Mouse (Mus musculus) testis, postnatal 10 days (tissue): ENCODE measurements around the gene Nf1.

Experiments used
- DNase-seq: peaks from one replicate; pipeline ENCODE4 v3.0.0; 2021; ENCODE audit warnings: low spot score

Gene Nf1

DNA sequence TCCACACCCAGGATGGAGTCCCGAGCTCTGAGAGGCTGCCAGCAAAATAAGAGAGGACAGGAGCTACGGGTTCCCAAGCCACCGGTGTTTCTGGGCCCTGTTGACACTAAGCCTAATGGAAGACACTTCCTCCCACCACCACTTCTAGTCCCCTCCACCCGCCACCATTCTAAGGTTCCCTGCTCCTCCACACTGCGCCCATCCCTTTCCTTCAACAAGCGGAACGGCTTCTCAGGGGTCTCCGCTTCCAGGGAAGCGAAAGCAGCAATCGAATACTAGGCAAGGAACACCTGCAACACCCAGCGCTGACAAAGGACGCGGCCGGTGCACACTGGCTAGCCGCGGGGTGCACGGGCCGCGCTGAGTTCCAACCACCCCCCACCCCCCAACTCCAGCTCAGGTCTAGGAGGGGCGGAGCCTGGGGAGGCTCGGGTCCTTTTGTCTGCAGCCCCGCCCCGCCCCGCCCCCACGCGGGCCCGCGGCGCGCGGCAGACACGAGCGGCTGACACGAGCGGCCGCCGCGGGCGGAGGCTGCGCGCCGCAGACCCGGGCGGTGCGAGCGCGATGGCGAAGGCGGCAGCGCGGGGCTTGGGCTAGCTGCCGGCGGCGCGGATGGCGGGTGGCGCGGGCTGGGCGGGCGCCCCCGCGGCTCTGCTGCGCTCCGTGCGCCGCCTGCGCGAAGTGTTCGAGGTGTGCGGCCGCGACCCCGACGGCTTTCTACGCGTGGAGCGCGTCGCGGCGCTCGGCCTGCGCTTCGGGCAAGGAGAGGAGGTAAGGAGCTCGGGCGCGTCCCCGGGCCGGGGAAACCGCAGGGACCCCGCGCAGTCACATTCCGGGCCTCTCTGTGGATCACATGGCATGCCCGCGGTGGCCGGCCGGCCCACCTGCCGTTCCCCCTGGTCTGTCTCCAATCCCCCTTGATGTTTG lies 251.4 kb downstream of the Nf1 start, which contains the start of gene Rab11fip4:
Rab11fip4 (plus strand) TSS at position 549 of the 927 bp plus-strand sequence.
- no peak for DNase-seq

DNA sequence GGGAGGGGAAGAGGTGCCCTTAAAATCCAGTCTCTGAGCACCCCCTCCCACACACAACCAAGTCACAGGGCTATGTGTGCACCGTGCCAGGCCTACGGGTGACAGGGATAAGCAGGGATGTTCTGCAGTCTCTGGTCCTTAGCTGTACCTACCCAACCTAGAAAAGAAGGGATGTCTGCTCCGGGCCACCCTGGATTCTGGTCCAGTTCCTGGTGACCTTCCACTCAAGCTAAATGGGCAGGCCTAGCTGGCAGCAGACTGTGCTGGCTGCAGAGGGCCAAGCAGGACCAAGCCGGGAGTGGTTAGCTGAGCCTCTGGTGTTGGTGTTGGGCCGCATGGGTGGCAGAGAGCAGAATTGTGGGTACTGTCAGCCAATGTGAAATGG lies 252.1 kb downstream of the Nf1 start:
- no peak for DNase-seq

- DNase-seq, result no peak
These were observed 254.0 kb downstream of the Nf1 start for GRCm38 (mm10) chr11:79593495-79593894.

DNA sequence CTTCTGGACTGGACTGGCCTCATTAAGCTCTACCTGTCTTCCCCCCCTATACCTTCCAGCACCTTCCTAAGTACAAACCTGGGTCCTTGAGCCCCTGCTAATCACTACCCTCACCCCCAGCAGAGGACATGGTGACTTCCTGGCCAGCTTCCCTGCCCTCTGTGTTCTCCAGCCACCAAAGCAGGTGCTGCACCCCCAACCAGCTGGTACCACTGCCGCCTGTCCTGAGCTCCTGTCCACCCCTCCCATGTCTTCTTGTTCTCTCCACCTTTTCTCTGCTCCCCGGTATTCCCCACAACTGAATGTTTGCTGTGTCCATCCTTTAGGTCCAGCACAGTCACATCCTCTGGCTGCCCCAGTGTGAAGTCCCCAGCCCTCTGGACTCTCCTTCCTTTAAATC lies 271.0 kb downstream of the Nf1 start:
- no peak for DNase-seq

- no peak for DNase-seq
These were observed 271.6 kb downstream of the Nf1 start for GRCm38 (mm10) chr11:79611011-79611666.

GRCm38 (mm10) chr11:79612046-79612600 lies 272.6 kb downstream of the Nf1 start:
- no peak for DNase-seq

- no peak for DNase-seq
These were observed 273.6 kb downstream of the Nf1 start for GRCm38 (mm10) chr11:79613084-79613483.

- DNase-seq, result no peak
These were observed 274.2 kb downstream of the Nf1 start for GRCm38 (mm10) chr11:79613711-79614110.

DNA sequence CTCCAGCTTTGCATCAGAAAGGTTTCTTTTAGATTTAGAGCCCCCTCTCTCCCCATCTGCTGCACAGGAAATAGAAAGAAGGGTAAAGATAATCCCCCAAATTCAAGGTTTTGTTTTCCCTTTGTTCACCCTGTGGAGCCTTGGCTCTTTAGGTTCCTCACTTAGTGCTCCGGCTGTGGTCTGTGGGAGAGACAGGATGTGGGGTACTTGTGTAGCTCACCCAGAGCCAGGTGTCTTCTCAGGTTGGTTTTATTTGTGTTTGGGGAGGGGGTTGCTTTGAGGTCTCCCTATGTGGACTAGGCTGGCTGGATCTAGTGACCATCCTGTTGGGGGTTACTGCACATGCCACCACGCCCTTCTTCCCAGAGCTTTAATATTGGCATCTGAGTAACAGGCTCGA lies 275.4 kb downstream of the Nf1 start:
- DNase-seq, result no peak

GRCm38 (mm10) chr11:79615871-79616270 lies 276.4 kb downstream of the Nf1 start:
- no peak for DNase-seq

GRCm38 (mm10) chr11:79617991-79618390 lies 278.5 kb downstream of the Nf1 start:
- no peak for DNase-seq

- DNase-seq, result no peak
These were observed 283.5 kb downstream of the Nf1 start for GRCm38 (mm10) chr11:79623029-79623428.

- peak; percentile 77 for DNase-seq
These were observed 285.4 kb downstream of the Nf1 start for GRCm38 (mm10) chr11:79624801-79625302.

DNA sequence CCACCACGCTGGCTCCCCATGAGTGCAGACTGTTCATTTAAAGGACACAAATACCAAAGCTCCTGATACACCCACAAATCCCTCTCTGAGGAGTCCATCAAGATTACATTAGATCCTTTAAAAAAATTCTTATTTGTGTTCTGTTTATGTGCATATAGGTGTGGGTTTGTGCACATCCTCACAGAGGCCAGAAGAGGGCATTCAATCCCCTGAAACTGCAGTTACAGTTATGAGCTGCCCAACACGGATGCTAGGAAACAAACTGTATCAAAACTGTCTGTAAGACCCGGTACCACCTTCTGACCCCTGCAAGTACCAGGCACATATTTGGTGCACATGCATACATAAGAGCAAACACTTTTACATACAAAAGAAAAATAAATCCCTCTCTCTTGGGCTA lies 289.2 kb downstream of the Nf1 start:
- DNase-seq, result no peak

- DNase-seq, result no peak
These were observed 290.4 kb downstream of the Nf1 start for GRCm38 (mm10) chr11:79629752-79630374.

GRCm38 (mm10) chr11:79630521-79630920 lies 291.0 kb downstream of the Nf1 start:
- DNase-seq, result no peak
